Mouse (Mus musculus) liver, postnatal 0 days (tissue): ENCODE measurements around the gene Pskh1. TPM values are rescaled to one million over a fixed set of nuclear protein-coding genes. Genes with fewer than 3 reads are reported as not detected.

Source experiments
- ATAC-seq: fragments of 200-750 bp; cut with Nextera tagmentation; 2 replicates; pipeline ENCODE4 v1.8.0; 2017; ENCODE audit warnings: mild to moderate bottlenecking, moderate library complexity
- DNase-seq: peaks from one replicate; pipeline ENCODE4 v3.0.0-alpha.2; 2016
- H3K27ac ChIP-seq: fragments of 300-500 bp; sonication (generic); 2 replicates; pipeline ENCODE4 v1.5.1; 2014; ENCODE audit warnings: antibody characterized with exemption, moderate library complexity, mild to moderate bottlenecking, low read depth
- H3K27me3 ChIP-seq: fragments of 300-500 bp; sonication (generic); 2 replicates; pipeline ENCODE4 v1.6.1; 2014; ENCODE audit warnings: low read length, control low read depth, mixed read lengths; ENCODE audit not compliant: insufficient read depth
- H3K36me3 ChIP-seq: fragments of 300-500 bp; sonication (generic); replicated peaks from 2 replicates; pipeline ENCODE4 v1.6.1; 2014; ENCODE audit warnings: mild to moderate bottlenecking, control low read depth, low read length, moderate library complexity, mixed read lengths; ENCODE audit not compliant: insufficient read depth
- H3K4me1 ChIP-seq: fragments of 300-500 bp; sonication (generic); 2 replicates; pipeline ENCODE4 v1.6.1; 2014; ENCODE audit warnings: antibody characterized with exemption, mild to moderate bottlenecking, control low read depth; ENCODE audit not compliant: insufficient read depth
- H3K4me2 ChIP-seq: fragments of 300-500 bp; sonication (generic); 2 replicates; pipeline ENCODE4 v1.6.1; 2014; ENCODE audit warnings: low read depth, mild to moderate bottlenecking, low read length, moderate library complexity, mixed read lengths
- H3K4me3 ChIP-seq: fragments of 300-500 bp; sonication (generic); 2 replicates; pipeline ENCODE4 v1.5.1; 2014; ENCODE audit warnings: low read depth, low read length
- H3K9ac ChIP-seq: fragments of 300-500 bp; sonication (generic); replicated peaks from 2 replicates; pipeline ENCODE4 v1.6.1; 2014; ENCODE audit warnings: mild to moderate bottlenecking, moderate library complexity
- H3K9me3 ChIP-seq: fragments of 300-500 bp; sonication (generic); 2 replicates; pipeline ENCODE4 v1.6.1; 2016; ENCODE audit warnings: mild to moderate bottlenecking, control low read depth, low read length, mixed read lengths
- CTCF ChIP-seq: sonication (generic); IDR thresholded peaks from 2 replicates; pipeline ENCODE4 v1.5.1; 2016; ENCODE audit warnings: antibody characterized with exemption, low read depth
- EP300 ChIP-seq: IDR thresholded peaks from 2 replicates; pipeline ENCODE4 v1.6.1; 2016; ENCODE audit warnings: antibody characterized with exemption, low read depth, mild to moderate bottlenecking
- WGBS: fragments of 180-500 bp; shearing (Covaris S2); extraction: QIAGEN DNeasy Blood & Tissue Kit; methylation state at CpG from one replicate; pipeline ENCODE4 v1.1.7; 2014; ENCODE audit not compliant: insufficient replicate concordance; 5-methylcytosine and 5-hydroxymethylcytosine counted together
- polyA plus RNA-seq: library from polyadenylated mRNA; unstranded; fragments of >200 nt; fragmentation: Nextera tagmentation; extraction: Ambion mirVana; gene quantifications from 2 replicates; pipeline ENCODE4 v1.2.1, GENCODE M21; 2015

The Pskh1 gene
- polyA plus RNA-seq, 1 experiment from 2014 or later = 11.5 TPM

- ATAC-seq = peak; percentile 83
- peaks cover 5% of the 10 kb centered on the region; the same call in 1 of the 2 replicates for H3K4me1 ChIP-seq
- no peaks in the 10 kb centered on the region for H3K27me3 ChIP-seq
- peaks cover 20% of the 10 kb centered on the region for H3K36me3 ChIP-seq
- TF ChIP-seq EP300 = peak; percentile 80; the same call in 1 of the 2 replicates
- no peak for TF ChIP-seq CTCF
- DNase-seq = peak; percentile 71
- peak overlapping the region; percentile 67 for H3K4me2 ChIP-seq
- peak overlapping the region; percentile 94 for H3K27ac ChIP-seq
- no peaks in the 10 kb centered on the region for H3K9me3 ChIP-seq
- 70% methylated on average over 5 of the region's 5 CpGs for WGBS
- peak overlapping the region; percentile 59 for H3K9ac ChIP-seq
- H3K4me3 ChIP-seq = peak overlapping the region; percentile 45
These were observed 42.3 kb downstream of the Pskh1 start for GRCm38 (mm10) chr8:105942542-105942941.

DNA sequence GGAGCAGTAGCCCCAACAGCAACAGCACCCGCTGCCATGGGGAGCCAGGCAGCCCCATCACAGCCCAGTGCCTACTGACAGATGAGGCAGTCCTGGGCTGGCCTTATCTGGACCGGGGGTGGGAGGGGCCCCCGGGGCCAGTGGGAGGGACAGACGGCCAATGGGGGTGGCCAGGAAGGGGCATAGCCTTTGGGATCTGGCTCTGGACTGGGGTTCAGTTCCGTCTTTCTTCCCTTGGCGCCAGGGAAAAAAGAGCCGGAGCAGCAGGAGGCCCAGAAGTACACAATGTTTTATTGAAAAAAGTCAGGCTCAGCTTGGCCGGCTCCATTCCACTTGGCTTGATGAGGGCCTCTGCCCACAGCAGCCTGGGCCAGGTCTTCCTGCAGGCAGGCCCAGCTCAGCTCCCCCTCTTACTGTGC is 43.1 kb downstream of the Pskh1 start, which contains the start of gene Lcat:
Gene Lcat, minus strand, starts transcription at position 62 of the 419 bp plus-strand sequence.
- ATAC-seq = peak; percentile 76
- H3K9ac ChIP-seq = peak within 1 kb of the TSS; percentile 59

GRCm38 (mm10) chr8:105949350-105949749 is 49.1 kb downstream of the Pskh1 start:
- H3K9ac ChIP-seq = no peak overlapping the region
- peak; percentile 71 for DNase-seq
- TF ChIP-seq EP300 (no peak), CTCF (no peak)
- no peaks in the 10 kb centered on the region for H3K27me3 ChIP-seq
- H3K27ac ChIP-seq = no peak overlapping the region
- H3K9me3 ChIP-seq = no peaks in the 10 kb centered on the region
- ATAC-seq = peak; percentile 57
- 0 out of 2 replicates have a peak, but pooled peaks cover 6% of the 10 kb centered on the region for H3K4me1 ChIP-seq
- H3K36me3 ChIP-seq = peaks cover 43% of the 10 kb centered on the region
- no peak overlapping the region for H3K4me3 ChIP-seq
- 59% methylated on average over 10 of the region's 10 CpGs for WGBS
- no peak overlapping the region for H3K4me2 ChIP-seq

More for the DNA sequence above, 43.1 kb downstream of the Pskh1 start, which contains the start of gene Lcat:
- Histone ChIP-seq H3K4me3 (peak within 1 kb of the TSS; percentile 45), H3K36me3 (peaks cover 28% of the 10 kb centered on the region), H3K27ac (peak within 1 kb of the TSS; percentile 94), H3K9me3 (no peaks in the 10 kb centered on the region), H3K4me2 (peak within 1 kb of the TSS; percentile 67), H3K4me1 (peaks cover 5% of the 10 kb centered on the region; the same call in 1 of the 2 replicates), H3K27me3 (no peaks in the 10 kb centered on the region)
- peak; percentile 78 for DNase-seq
- no peak for TF ChIP-seq CTCF
- no peak for TF ChIP-seq EP300
- WGBS = 45% methylated on average over 8 of the region's 8 CpGs

GRCm38 (mm10) chr8:105951057-105951659 is 50.9 kb downstream of the Pskh1 start:
- TF ChIP-seq CTCF = no peak
- TF ChIP-seq EP300 = no peak
- 77% methylated on average over 7 of the region's 7 CpGs for WGBS

GRCm38 (mm10) chr8:105956556-105956955 is 56.3 kb downstream of the Pskh1 start:
- ATAC-seq = no peak
- H3K27ac ChIP-seq = no peak overlapping the region
- no peak overlapping the region for H3K9ac ChIP-seq
- peaks cover 7% of the 10 kb centered on the region for H3K4me1 ChIP-seq
- 81% methylated on average over 4 of the region's 4 CpGs for WGBS
- no peak for TF ChIP-seq CTCF
- TF ChIP-seq EP300 = no peak
- peaks cover 10% of the 10 kb centered on the region for H3K36me3 ChIP-seq
- no peak overlapping the region for H3K4me3 ChIP-seq
- H3K9me3 ChIP-seq = no peaks in the 10 kb centered on the region
- DNase-seq = no peak
- H3K4me2 ChIP-seq = no peak overlapping the region
- no peaks in the 10 kb centered on the region for H3K27me3 ChIP-seq

More at GRCm38 (mm10) chr8:105951057-105951659, 50.9 kb downstream of the Pskh1 start:
- H3K4me3 ChIP-seq = no peak overlapping the region
- peaks cover 36% of the 10 kb centered on the region for H3K36me3 ChIP-seq
- H3K27me3 ChIP-seq = no peaks in the 10 kb centered on the region
- no peaks in the 10 kb centered on the region for H3K9me3 ChIP-seq
- 0 out of 2 replicates have a peak, but pooled peaks cover 6% of the 10 kb centered on the region for H3K4me1 ChIP-seq
- H3K9ac ChIP-seq = no peak overlapping the region
- DNase-seq = no peak
- no peak for ATAC-seq
- no peak overlapping the region for H3K4me2 ChIP-seq
- H3K27ac ChIP-seq = no peak overlapping the region

DNA sequence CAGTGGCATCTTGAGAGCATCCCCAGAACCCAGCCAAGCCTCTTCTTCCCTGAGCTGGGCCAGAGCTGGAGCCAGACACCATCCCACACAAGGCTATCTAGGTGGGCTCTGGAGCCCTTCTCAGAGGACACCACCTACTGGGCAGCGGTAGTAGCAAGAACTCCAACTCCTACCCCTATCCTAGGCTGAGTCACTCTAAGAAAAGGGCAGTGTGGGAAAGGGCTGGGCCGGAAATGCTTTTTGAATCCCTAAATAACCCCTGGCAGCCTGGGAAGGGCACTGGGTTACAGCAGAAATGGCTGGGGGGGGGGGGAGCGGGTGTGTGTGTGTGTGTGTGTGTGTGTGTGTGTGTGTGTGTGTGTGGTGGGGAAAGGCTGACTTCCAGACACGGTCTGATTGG is 57.6 kb downstream of the Pskh1 start:
- ATAC-seq = no peak
- Histone ChIP-seq H3K4me1 (peaks cover 11% of the 10 kb centered on the region), H3K27me3 (no peaks in the 10 kb centered on the region), H3K9ac (no peak overlapping the region), H3K36me3 (peaks cover 3% of the 10 kb centered on the region), H3K9me3 (no peaks in the 10 kb centered on the region), H3K27ac (no peak overlapping the region), H3K4me3 (no peak overlapping the region), H3K4me2 (no peak overlapping the region)
- 69% methylated on average over 3 of the region's 4 CpGs for WGBS
- no peak for TF ChIP-seq EP300
- TF ChIP-seq CTCF = peak; percentile 29; the same call in 1 of the 2 replicates
- no peak for DNase-seq
